In genomic region chr3:153739351-153739750, GRCm38 (mm10) we compare ENCODE assay signal across 18 mouse cellular contexts. TPM values are rescaled to one million over a fixed set of nuclear protein-coding genes. Genes with fewer than 3 reads are reported as not detected.
DNase-seq lines count a peak whose midpoint lies in the region; ATAC-seq lines count a peak whose summit lies in the region.
"Had no signal": no experiment of that assay in that cellular context is flagged by ENCODE, and none has a peak within 500 bp of the region (broad histone marks: within the 10 kb centered on the region; RNA-seq: fewer than 3 reads in every experiment).

No protein-coding gene starts in this region.

- H3K36me3 ChIP-seq in forebrain, embryonic 10.5 days (replicated peaks), result no peaks in the 10 kb centered on the region
- no peaks in the 10 kb centered on the region for H3K36me3 ChIP-seq in forebrain, embryonic 12.5 days (replicated peaks)
- H3K36me3 ChIP-seq in embryonic facial prominence, embryonic 14.5 days (ENCODE audit: control insufficient read depth, insufficient read depth, low read length), result no peaks in the 10 kb centered on the region
- H3K36me3 ChIP-seq in stomach, embryonic 14.5 days (ENCODE audit: control insufficient read depth, insufficient read depth, low read length), result no peaks in the 10 kb centered on the region
- H3K36me3 ChIP-seq: heart, embryonic 15.5 days; hindbrain, embryonic 10.5 days had no signal

- no peak for ATAC-seq in forebrain, embryonic 12.5 days (ENCODE audit: low FRiP score)
- ATAC-seq in embryonic facial prominence, embryonic 14.5 days (ENCODE audit: low read depth), result peak; percentile 93
- peak; percentile 81; the same call in 1 of the 2 replicates for ATAC-seq in stomach, embryonic 14.5 days (ENCODE audit: insufficient number of reproducible peaks, insufficient read depth, low FRiP score, low read depth)
- ATAC-seq: activated CD4-positive, CD25-positive, alpha-beta regulatory T cell, adult 4 months; forebrain, embryonic 14.5 days had no signal

- no peaks in the 10 kb centered on the region for H3K9me3 ChIP-seq in forebrain, embryonic 10.5 days
- H3K9me3 ChIP-seq in forebrain, embryonic 12.5 days, result no peaks in the 10 kb centered on the region
- no peaks in the 10 kb centered on the region for H3K9me3 ChIP-seq in embryonic facial prominence, embryonic 14.5 days (ENCODE audit: control insufficient read depth, low read length)
- no peaks in the 10 kb centered on the region for H3K9me3 ChIP-seq in stomach, embryonic 14.5 days (ENCODE audit: control insufficient read depth, low read depth, low read length)
- H3K9me3 ChIP-seq: heart, embryonic 15.5 days; hindbrain, embryonic 10.5 days had no signal

- no peak for DNase-seq in forebrain, embryonic 10.5 days (ENCODE audit: extremely low spot score, low spot score)
- peak; percentile 26 to 46 for DNase-seq in kidney, postnatal 4 days
- DNase-seq in kidney, adult 11 months, result no peak
- DNase-seq in embryonic facial prominence, embryonic 14.5 days (ENCODE audit: low spot score), result peak; percentile 90
- no peak for DNase-seq in cerebellum, postnatal 14 days
- DNase-seq in layer of hippocampus, adult 8-10 months (ENCODE audit: low spot score in 2 of 2), result no peak
- DNase-seq: adrenal gland, postnatal 36 days; cerebellum, adult 9-10 months; kidney, postnatal 14 days; layer of hippocampus, postnatal 36 days; thymus, postnatal 4 days had no signal

- no peak overlapping the region for H3K4me2 ChIP-seq in forebrain, embryonic 12.5 days
- H3K4me2 ChIP-seq in embryonic facial prominence, embryonic 14.5 days (ENCODE audit: low read depth, low read length), result no peak overlapping the region
- H3K4me2 ChIP-seq in stomach, embryonic 14.5 days (replicated peaks; ENCODE audit: low read depth, low read length), result no peak overlapping the region
- H3K4me2 ChIP-seq: heart, embryonic 15.5 days; midbrain, embryonic 11.5 days had no signal

- peak overlapping the region; percentile 64 for H3K27ac ChIP-seq in forebrain, embryonic 10.5 days
- H3K27ac ChIP-seq in forebrain, embryonic 12.5 days, result no peak overlapping the region
- peak overlapping the region; percentile 73 for H3K27ac ChIP-seq in embryonic facial prominence, embryonic 14.5 days (replicated peaks; ENCODE audit: low read depth, low read length)
- H3K27ac ChIP-seq in stomach, embryonic 14.5 days (ENCODE audit: low read length), result 0 out of 2 replicates have a peak overlapping the region, but pooled peaks have one; percentile 58
- H3K27ac ChIP-seq: heart, embryonic 15.5 days; hindbrain, embryonic 10.5 days had no signal

- H3K4me3 ChIP-seq in forebrain, embryonic 10.5 days, result no peak overlapping the region
- H3K4me3 ChIP-seq in forebrain, embryonic 12.5 days (replicated peaks), result no peak overlapping the region
- no peak overlapping the region for H3K4me3 ChIP-seq in embryonic facial prominence, embryonic 14.5 days (ENCODE audit: low read depth, low read length)
- H3K4me3 ChIP-seq in stomach, embryonic 14.5 days (ENCODE audit: low read depth, low read length), result no peak overlapping the region
- H3K4me3 ChIP-seq: heart, embryonic 15.5 days; hindbrain, embryonic 10.5 days had no signal

- peaks cover 52% of the 10 kb centered on the region for H3K4me1 ChIP-seq in forebrain, embryonic 10.5 days
- peaks cover 32% of the 10 kb centered on the region for H3K4me1 ChIP-seq in forebrain, embryonic 12.5 days
- H3K4me1 ChIP-seq in embryonic facial prominence, embryonic 14.5 days (ENCODE audit: control insufficient read depth, insufficient read depth, low read length), result peaks cover 19% of the 10 kb centered on the region; the same call in 1 of the 2 replicates
- peaks cover 15% of the 10 kb centered on the region; the same call in 1 of the 2 replicates for H3K4me1 ChIP-seq in stomach, embryonic 14.5 days (ENCODE audit: control insufficient read depth, insufficient read depth, low read length)

- peaks cover 21% of the 10 kb centered on the region for H3K27me3 ChIP-seq in forebrain, embryonic 10.5 days (ENCODE audit: poor library complexity, severe bottlenecking)
- peaks cover 10% of the 10 kb centered on the region for H3K27me3 ChIP-seq in forebrain, embryonic 12.5 days
- no peaks in the 10 kb centered on the region for H3K27me3 ChIP-seq in embryonic facial prominence, embryonic 14.5 days (replicated peaks; ENCODE audit: control insufficient read depth, insufficient read depth, low read length)
- H3K27me3 ChIP-seq in stomach, embryonic 14.5 days (ENCODE audit: control insufficient read depth, insufficient read depth, low read length), result no peaks in the 10 kb centered on the region

- no peak overlapping the region for H3K9ac ChIP-seq in forebrain, embryonic 12.5 days
- no peak overlapping the region for H3K9ac ChIP-seq in embryonic facial prominence, embryonic 14.5 days (ENCODE audit: low read depth, low read length)
- H3K9ac ChIP-seq in stomach, embryonic 14.5 days (replicated peaks; ENCODE audit: low read depth, low read length), result no peak overlapping the region
- H3K9ac ChIP-seq: heart, embryonic 15.5 days had no signal

- 76% methylated on average over 8 of the region's 8 CpGs for WGBS in forebrain, embryonic 10.5 days
- WGBS in forebrain, embryonic 12.5 days, result 84% methylated on average over 8 of the region's 8 CpGs
- WGBS in embryonic facial prominence, embryonic 14.5 days, result 44% methylated on average over 8 of the region's 8 CpGs
- WGBS in stomach, embryonic 14.5 days, result 55% methylated on average over 8 of the region's 8 CpGs

RNA-seq across cellular contexts. Expression of gene St6galnac3, which starts 14.4 kb away (rescaled TPM):
- polyA plus RNA-seq in forebrain, embryonic 10.5 days (2016; fragmentation: Nextera tagmentation; extraction: Ambion mirVana), result 40.0 and 40.5 TPM in 2 replicates
- 22.7 and 26.9 TPM in 2 replicates for polyA plus RNA-seq in forebrain, embryonic 12.5 days (2016; fragmentation: Nextera tagmentation; extraction: Ambion mirVana)
- 30.6 and 44.1 TPM in 2 replicates for polyA plus RNA-seq in embryonic facial prominence, embryonic 14.5 days (2014; fragmentation: Nextera tagmentation; extraction: Ambion mirVana)
- polyA plus RNA-seq in stomach, embryonic 14.5 days (2014; fragmentation: Nextera tagmentation; extraction: Ambion mirVana), result 46.6 and 51.6 TPM in 2 replicates
- 10 to 100 TPM; 23.7 to 38.8 (median 30.1) TPM for total RNA-seq in layer of hippocampus, adult 8-10 months (2022)

Comparison
In these comparisons a context has a peak if more than half of its experiments do, and no peak if none do; other contexts are left out.
1. DNase-seq: peak in kidney, postnatal 4 days (2 of 2) and embryonic facial prominence, embryonic 14.5 days (single experiment); none in forebrain, embryonic 10.5 days (single experiment), kidney, adult 11 months (single experiment), cerebellum, postnatal 14 days (0 of 2) and layer of hippocampus, adult 8-10 months (0 of 2).